Mouse (Mus musculus) left cerebral cortex, adult 18-20 months (tissue): ENCODE results near the gene Trim61. TPM values are rescaled to one million over a fixed set of nuclear protein-coding genes. Genes with fewer than 3 reads are reported as not detected.
"Not testable (repeated sequence)": the region's sequence is repeated elsewhere in the genome, so short reads cannot be mapped to it uniquely, and the experiment has no call there.

ENCODE experiments used
- DNase-seq, 2 experiments: peaks; one replicate each; pipeline ENCODE4 v3.0.0; 2021 to 2022; ENCODE audit warnings: low spot score in 2 of 2, mixed read lengths in 1 of 2
- long read RNA-seq, 2 experiments: library from polyadenylated mRNA; stranded (forward); transcript quantifications; one replicate each; pipeline ENCODE4 v2.0.0; 2021
- total RNA-seq, 2 experiments: library from RNA; stranded (reverse); gene quantifications; 2 replicates each; pipeline ENCODE4 v1.2.3; 2021

Trim61 gene
- total RNA-seq = not detected
- long read RNA-seq, experiment 1 = 0 reads
- long read RNA-seq, experiment 2 = 0 reads

GRCm38 (mm10) chr8:65018423-65018822, at the start of gene Trim61, which contains the start of gene Trim60:
Trim61 (minus strand) TSS chr8:65018523.
Trim60 (minus strand) TSS chr8:65018584.
- no peak for DNase-seq

- DNase-seq = no peak
Observed at GRCm38 (mm10) chr8:65067694-65068472, 49.6 kb upstream of the Trim61 start.

GRCm38 (mm10) chr8:65067031-65067430, 48.7 kb upstream of the Trim61 start:
- no peak for DNase-seq

GRCm38 (mm10) chr8:65065622-65066021, 47.3 kb upstream of the Trim61 start:
- DNase-seq = no peak

GRCm38 (mm10) chr8:65064071-65064470, 45.7 kb upstream of the Trim61 start:
- no peak for DNase-seq

GRCm38 (mm10) chr8:65062195-65062594, 43.9 kb upstream of the Trim61 start:
- no peak for DNase-seq

GRCm38 (mm10) chr8:65056722-65057121, 38.4 kb upstream of the Trim61 start:
- DNase-seq = no peak

GRCm38 (mm10) chr8:65053968-65054367, 35.6 kb upstream of the Trim61 start:
- DNase-seq = no peak

GRCm38 (mm10) chr8:65053554-65053953, 35.2 kb upstream of the Trim61 start:
- DNase-seq = no peak

- DNase-seq = no peak
Observed at GRCm38 (mm10) chr8:65047801-65048200, 29.5 kb upstream of the Trim61 start.

- no peak for DNase-seq
Observed at GRCm38 (mm10) chr8:65047193-65047592, 28.9 kb upstream of the Trim61 start.

- DNase-seq = no peak
Observed at GRCm38 (mm10) chr8:65046565-65046964, 28.2 kb upstream of the Trim61 start.

- no peak for DNase-seq
Observed at GRCm38 (mm10) chr8:65037117-65037533, 18.8 kb upstream of the Trim61 start, which contains the start of gene Apela. Apela (minus strand) TSS chr8:65037336.

- DNase-seq = no peak
Observed at GRCm38 (mm10) chr8:65034136-65034535, 15.8 kb upstream of the Trim61 start.

GRCm38 (mm10) chr8:65033056-65033455, 14.7 kb upstream of the Trim61 start:
- DNase-seq = no peak

GRCm38 (mm10) chr8:65032107-65032506, 13.8 kb upstream of the Trim61 start:
- no peak for DNase-seq

GRCm38 (mm10) chr8:65030735-65031485, 12.6 kb upstream of the Trim61 start:
- DNase-seq = no peak

- no peak for DNase-seq
Observed at GRCm38 (mm10) chr8:65029776-65030175, 11.5 kb upstream of the Trim61 start.

- no peak for DNase-seq
Observed at GRCm38 (mm10) chr8:65028959-65029686, 10.8 kb upstream of the Trim61 start.

- DNase-seq = peak; percentile 61 to 76
Observed at GRCm38 (mm10) chr8:65022485-65022884, 4.2 kb upstream of the Trim61 start.

- DNase-seq = not testable (repeated sequence)
Observed at GRCm38 (mm10) chr8:65007616-65008015, 10.7 kb downstream of the Trim61 start.
